Mouse (Mus musculus) heart, embryonic 16.5 days (tissue): ENCODE results near the gene Nfic. TPM values are rescaled to one million over a fixed set of nuclear protein-coding genes. Genes with fewer than 3 reads are reported as not detected.

Source experiments
- ATAC-seq: fragments of 200-750 bp; cut with Nextera tagmentation; replicated peaks from 2 replicates; pipeline ENCODE4 v1.8.0; 2017; ENCODE audit warnings: moderate number of reproducible peaks; ENCODE audit not compliant: insufficient read depth, low FRiP score; ENCODE audit errors: extremely low read depth
- H3K27ac ChIP-seq: fragments of 300-500 bp; sonication (generic); 2 replicates; pipeline ENCODE4 v1.5.1; 2014; ENCODE audit warnings: mild to moderate bottlenecking, low read length, control low read depth, moderate library complexity
- H3K27me3 ChIP-seq: fragments of 300-500 bp; sonication (generic); 2 replicates; pipeline ENCODE4 v1.6.1; 2014; ENCODE audit warnings: low read length, mixed read lengths; ENCODE audit not compliant: control insufficient read depth, insufficient read depth
- H3K36me3 ChIP-seq: fragments of 300-500 bp; sonication (generic); 2 replicates; pipeline ENCODE4 v1.6.1; 2014; ENCODE audit not compliant: control insufficient read depth, insufficient read depth
- H3K4me1 ChIP-seq: fragments of 300-500 bp; sonication (generic); 2 replicates; pipeline ENCODE4 v1.6.1; 2014; ENCODE audit warnings: low read length, mixed read lengths; ENCODE audit not compliant: control insufficient read depth, insufficient read depth
- H3K4me2 ChIP-seq: fragments of 300-500 bp; sonication (generic); 2 replicates; pipeline ENCODE4 v1.6.1; 2014; ENCODE audit warnings: low read depth, mild to moderate bottlenecking, control low read depth, low read length
- H3K4me3 ChIP-seq: fragments of 300-500 bp; sonication (generic); 2 replicates; pipeline ENCODE4 v1.5.1; 2014; ENCODE audit warnings: mild to moderate bottlenecking, control low read depth, low read length
- H3K9ac ChIP-seq: fragments of 300-500 bp; sonication (generic); 2 replicates; pipeline ENCODE4 v1.6.1; 2014; ENCODE audit warnings: low read length, control low read depth
- H3K9me3 ChIP-seq: fragments of 300-500 bp; sonication (generic); replicated peaks from 2 replicates; pipeline ENCODE4 v1.6.1; 2016; ENCODE audit warnings: low read length; ENCODE audit not compliant: control insufficient read depth
- WGBS: fragments of 180-500 bp; shearing (Covaris S2); extraction: QIAGEN DNeasy Blood & Tissue Kit; methylation state at CpG from one replicate; pipeline ENCODE4 v1.1.7; 2014; 5-methylcytosine and 5-hydroxymethylcytosine counted together
- polyA plus RNA-seq: library from polyadenylated mRNA; unstranded; fragments of >200 nt; fragmentation: Nextera tagmentation; extraction: Ambion mirVana; gene quantifications from 2 replicates; pipeline ENCODE4 v1.2.1, GENCODE M21; 2015

Gene Nfic
- polyA plus RNA-seq, 1 experiment from 2014 or later, result 54.7 TPM

DNA sequence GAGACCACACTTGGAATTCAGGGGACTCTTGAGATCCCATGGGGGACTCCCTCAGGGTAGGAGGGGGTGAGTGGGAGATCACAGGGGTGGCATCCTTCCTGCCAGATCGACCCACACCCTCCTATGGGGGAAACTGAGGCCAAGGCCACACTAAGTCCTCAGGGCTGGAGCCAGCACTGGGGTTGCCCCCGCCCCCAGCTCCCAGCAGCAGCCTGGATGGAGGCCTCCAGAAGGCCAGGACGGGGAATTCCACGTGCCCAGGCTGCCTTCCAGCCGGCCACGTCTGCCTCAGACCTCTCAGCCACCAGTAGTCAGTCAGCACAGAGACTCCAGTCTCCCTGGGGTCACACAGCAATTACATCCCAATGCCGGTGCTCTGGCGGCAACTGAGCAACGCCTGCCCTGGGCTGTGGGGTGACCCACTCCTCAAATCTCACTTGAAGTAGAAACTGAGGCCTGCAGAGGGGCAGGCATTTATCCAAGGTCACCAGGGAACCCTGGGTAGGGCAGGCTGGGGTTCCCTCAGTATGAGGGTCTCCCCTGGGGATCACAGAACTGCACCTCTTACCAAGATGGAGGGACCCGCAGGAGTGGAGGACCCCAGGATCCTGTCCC lies 30.1 kb downstream of the Nfic start:
- Histone ChIP-seq H3K4me2 (peak overlapping the region; percentile 97), H3K9ac (peak overlapping the region; percentile 85), H3K4me1 (peaks cover 38% of the 10 kb centered on the region), H3K27ac (peak overlapping the region; percentile 79), H3K4me3 (peak overlapping the region; percentile 80), H3K27me3 (no peaks in the 10 kb centered on the region), H3K36me3 (peaks cover 3% of the 10 kb centered on the region; the same call in 1 of the 2 replicates), H3K9me3 (no peaks in the 10 kb centered on the region)
- WGBS, result 40% methylated on average over 10 of the region's 10 CpGs
- ATAC-seq, result no peak

DNA sequence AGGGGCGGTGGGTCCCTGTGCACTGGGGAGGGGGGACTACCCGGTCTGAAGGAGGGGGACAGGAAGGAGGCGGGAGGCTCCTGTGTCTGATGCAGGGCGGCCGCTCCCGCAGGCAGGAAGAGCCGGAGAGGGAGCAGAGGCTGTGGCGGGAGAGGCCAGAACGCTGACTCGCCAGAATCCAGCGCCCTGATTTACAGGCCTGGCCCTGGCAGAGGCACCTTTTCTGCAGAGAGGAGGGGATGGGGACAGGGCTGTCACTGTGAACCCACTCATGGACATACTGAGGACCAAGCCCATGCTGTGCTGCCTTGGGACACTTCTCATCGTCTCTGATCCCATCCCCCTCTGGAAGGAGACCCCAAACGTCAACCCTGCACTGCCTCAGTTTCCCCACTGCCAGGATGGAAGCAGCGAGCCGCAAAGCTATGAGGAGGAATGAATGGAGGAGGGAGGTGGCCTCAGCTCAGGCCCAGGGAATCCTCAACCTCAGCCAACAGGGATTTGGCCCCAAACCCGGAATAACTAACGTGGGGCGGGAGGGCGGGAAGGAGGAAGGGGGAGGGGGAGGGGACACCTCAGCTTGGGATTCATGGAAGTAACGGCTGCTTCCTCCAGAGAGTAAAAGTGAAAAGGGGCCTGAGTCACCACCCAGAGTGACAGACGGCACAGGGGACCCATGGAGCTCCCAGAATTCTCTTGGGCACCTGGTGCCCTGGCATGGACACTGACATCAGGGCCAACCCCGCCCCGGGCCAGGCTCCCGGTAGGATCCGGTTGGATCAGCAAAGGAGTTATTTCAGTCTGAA lies 31.0 kb downstream of the Nfic start:
- H3K9ac ChIP-seq, result peak overlapping the region; percentile 85
- no peaks in the 10 kb centered on the region for H3K27me3 ChIP-seq
- peak overlapping the region; percentile 97 for H3K4me2 ChIP-seq
- no peaks in the 10 kb centered on the region for H3K9me3 ChIP-seq
- H3K27ac ChIP-seq, result peak overlapping the region; percentile 79
- H3K36me3 ChIP-seq, result peaks cover 7% of the 10 kb centered on the region
- ATAC-seq, result 0 out of 2 replicates have a peak, but pooled peaks have one; percentile 21
- H3K4me1 ChIP-seq, result peaks cover 35% of the 10 kb centered on the region
- peak overlapping the region; percentile 80 for H3K4me3 ChIP-seq
- 10% methylated on average over 24 of the region's 25 CpGs for WGBS

DNA sequence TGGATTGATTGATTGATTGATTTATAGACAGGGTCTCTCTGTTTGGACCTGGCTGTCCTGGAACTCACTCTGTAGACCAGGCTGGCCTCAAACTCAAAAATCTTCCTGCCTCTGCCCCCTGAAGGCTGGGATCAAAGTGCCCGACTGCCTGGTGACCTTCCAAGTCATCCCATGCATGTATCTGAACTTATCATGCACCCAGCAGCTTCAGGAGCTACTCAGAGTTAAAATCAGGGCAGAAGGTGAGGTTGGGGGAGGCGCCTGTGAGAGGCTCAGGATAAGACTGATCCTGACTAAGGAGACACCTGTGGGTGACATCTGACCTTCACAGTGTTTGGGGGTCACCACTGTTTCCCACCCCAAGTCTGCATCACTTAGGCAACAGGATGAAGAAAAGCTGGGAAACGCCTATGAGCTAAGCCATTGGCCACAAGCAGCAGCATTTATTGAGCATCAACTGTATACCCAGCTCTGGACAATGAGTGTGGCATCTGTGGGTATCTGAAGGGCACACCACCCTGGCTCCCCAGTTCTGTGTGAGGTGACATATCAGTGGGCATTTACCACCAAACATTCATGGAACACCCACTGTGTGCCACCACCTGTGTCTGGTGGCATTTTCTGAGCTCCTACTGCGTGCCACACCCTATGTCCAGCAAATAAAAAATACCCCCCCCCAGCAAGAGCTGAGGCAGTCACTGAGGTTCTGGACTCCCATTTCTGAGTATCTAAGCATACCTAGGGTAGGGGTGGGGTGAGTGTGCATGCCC lies 31.8 kb downstream of the Nfic start:
- Histone ChIP-seq H3K27me3 (no peaks in the 10 kb centered on the region), H3K4me3 (peak overlapping the region; percentile 80), H3K36me3 (peaks cover 7% of the 10 kb centered on the region), H3K4me1 (peaks cover 36% of the 10 kb centered on the region), H3K4me2 (peak overlapping the region; percentile 97), H3K9me3 (no peaks in the 10 kb centered on the region), H3K27ac (no peak overlapping the region), H3K9ac (peak overlapping the region; percentile 39)
- ATAC-seq, result no peak
- 65% methylated on average over 4 of the region's 4 CpGs for WGBS

DNA sequence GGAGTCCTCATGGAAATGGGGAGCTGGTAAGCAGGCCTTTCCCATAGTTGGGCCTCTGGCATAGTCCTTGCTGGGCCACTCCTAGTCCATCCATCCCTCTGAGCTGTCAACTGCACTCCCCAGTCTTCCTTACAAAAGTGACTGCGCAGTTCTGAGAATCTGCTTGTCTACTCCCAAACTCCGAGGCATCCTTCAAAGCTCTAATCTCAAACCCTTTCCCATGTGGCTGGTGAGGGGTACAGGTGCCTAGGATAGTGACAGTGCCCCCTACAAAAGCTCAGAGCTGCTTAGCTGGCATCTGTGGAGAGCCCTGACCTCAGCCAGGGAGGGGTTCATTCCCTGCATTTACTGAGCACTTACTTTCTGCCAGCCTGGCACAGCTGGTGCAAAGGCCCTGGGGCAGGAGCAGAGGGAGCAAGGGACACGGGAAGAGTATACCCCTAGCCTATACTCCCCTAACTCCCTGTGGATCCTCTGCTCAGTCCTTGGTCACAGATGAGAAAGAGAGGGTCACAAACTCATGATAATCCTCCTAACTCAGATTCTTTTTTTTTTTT lies 32.7 kb downstream of the Nfic start:
- no peak for ATAC-seq
- Histone ChIP-seq H3K4me2 (no peak overlapping the region), H3K27me3 (no peaks in the 10 kb centered on the region), H3K4me3 (no peak overlapping the region), H3K9ac (no peak overlapping the region), H3K4me1 (peaks cover 45% of the 10 kb centered on the region), H3K9me3 (no peaks in the 10 kb centered on the region), H3K36me3 (peaks cover 7% of the 10 kb centered on the region), H3K27ac (no peak overlapping the region)
- WGBS, result 86% methylated on average over 3 of the region's 3 CpGs

DNA sequence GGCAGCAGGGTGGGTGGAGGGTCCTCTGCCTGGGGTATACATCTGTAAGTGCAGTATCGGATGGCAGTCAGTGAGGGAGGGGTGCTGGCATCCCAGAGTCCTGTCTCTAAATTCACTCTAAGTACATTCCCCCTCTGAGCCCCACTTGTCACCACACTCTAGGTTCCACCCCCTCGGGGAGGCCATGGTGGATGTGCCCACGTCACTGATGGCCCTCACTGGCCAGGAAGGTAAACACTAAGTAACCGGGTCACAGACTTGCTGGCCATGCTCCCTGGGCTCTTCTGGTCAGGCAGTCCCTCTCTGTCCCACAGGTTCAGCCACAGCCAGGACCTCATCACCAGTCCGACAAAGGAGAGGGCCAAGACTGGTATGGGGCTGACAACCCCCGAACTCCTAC lies 33.2 kb downstream of the Nfic start:
- no peaks in the 10 kb centered on the region for H3K27me3 ChIP-seq
- no peak overlapping the region for H3K27ac ChIP-seq
- H3K4me3 ChIP-seq, result no peak overlapping the region
- H3K9me3 ChIP-seq, result no peaks in the 10 kb centered on the region
- H3K9ac ChIP-seq, result no peak overlapping the region
- 73% methylated on average over 6 of the region's 6 CpGs for WGBS
- H3K4me2 ChIP-seq, result no peak overlapping the region
- no peak for ATAC-seq
- peaks cover 7% of the 10 kb centered on the region for H3K36me3 ChIP-seq
- peaks cover 47% of the 10 kb centered on the region for H3K4me1 ChIP-seq

DNA sequence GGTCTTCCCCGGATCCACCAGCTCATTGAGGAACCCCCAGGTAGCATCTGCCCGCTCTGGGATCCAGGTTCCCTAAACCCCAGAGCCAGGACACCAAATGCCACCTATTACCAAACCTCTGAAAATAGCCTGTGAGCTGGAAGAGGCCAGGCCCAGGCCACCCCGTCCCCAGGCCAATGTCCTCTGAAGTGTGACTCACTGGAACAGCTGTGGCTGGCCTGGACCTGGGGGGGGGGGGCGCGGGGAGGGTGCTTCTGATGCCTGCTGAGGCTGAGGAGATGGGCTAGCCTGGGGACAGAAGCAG lies 33.7 kb downstream of the Nfic start:
- Histone ChIP-seq H3K9ac (no peak overlapping the region), H3K36me3 (peaks cover 7% of the 10 kb centered on the region), H3K4me2 (no peak overlapping the region), H3K27ac (no peak overlapping the region), H3K4me1 (peaks cover 50% of the 10 kb centered on the region), H3K9me3 (no peaks in the 10 kb centered on the region), H3K4me3 (no peak overlapping the region), H3K27me3 (no peaks in the 10 kb centered on the region)
- WGBS, result 61% methylated on average over 5 of the region's 5 CpGs
- ATAC-seq, result no peak

DNA sequence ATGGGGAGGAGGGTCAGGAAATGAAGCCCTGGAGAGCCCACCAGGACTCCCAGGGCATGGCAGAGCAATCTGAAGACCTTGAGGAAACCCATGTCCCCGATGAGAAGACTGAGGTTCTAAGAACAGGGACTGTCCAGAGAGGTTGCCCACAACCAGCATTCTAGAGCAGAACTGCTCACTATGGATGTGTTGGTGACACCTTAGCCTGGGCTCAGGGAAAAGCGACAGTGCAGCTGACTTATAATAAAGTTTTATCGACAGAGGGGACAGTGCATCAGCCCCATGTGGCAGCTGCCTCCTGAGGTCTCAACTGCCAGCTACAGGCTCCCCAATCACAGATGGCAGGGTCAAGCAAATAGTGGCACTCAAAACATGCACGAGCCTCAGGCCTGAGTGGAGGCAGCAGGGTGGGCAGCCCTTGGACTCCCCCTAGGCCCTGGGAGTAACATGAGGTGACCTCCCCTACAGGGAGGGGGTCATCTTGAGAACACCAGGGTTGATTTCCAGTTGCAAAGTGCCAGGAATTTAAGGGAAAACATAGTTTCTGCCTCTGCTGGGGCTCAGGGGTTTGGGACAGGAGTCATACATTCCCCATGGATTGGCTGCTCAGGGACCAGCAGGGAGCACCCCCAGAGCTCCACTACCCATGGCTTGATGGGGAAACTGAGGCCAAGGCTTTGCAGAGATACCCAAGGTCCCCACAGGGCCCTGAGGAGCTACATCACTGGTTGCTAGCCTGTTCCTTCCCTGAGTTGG lies 34.2 kb downstream of the Nfic start:
- Histone ChIP-seq H3K4me2 (no peak overlapping the region), H3K27me3 (no peaks in the 10 kb centered on the region), H3K36me3 (peaks cover 7% of the 10 kb centered on the region), H3K9ac (no peak overlapping the region), H3K27ac (no peak overlapping the region), H3K9me3 (no peaks in the 10 kb centered on the region), H3K4me1 (peaks cover 55% of the 10 kb centered on the region), H3K4me3 (no peak overlapping the region)
- ATAC-seq, result no peak
- WGBS, result 80% methylated on average over 4 of the region's 4 CpGs

DNA sequence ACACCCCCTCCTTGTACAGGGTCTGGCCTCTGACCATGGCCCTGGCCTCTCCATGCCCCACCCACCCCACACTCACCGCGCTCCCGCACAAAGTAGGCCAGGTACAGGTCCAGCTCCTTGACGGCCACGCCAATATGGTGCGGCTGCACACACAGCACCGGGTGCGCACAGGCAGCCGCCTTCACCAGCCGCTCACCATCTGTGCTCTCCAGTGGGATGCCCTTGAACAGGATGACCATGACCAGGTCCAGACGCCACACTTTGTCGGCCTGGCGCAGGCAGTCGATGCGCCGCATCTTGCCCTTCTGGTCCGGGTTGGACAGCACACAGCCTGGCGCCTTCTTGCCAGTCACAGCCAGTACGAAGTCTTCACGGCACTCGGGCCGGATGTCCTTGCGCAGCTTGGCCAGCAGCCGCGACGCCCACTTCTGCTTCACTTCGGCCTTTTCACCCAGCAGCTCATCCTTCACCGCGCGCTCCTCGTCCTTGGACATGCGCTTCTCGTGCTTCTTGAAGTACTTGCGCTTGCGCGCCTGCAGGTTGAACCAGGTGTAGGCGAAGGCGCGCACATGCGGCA lies 35.2 kb downstream of the Nfic start:
- Histone ChIP-seq H3K27me3 (no peaks in the 10 kb centered on the region), H3K4me3 (no peak overlapping the region), H3K4me1 (peaks cover 54% of the 10 kb centered on the region), H3K9me3 (no peaks in the 10 kb centered on the region), H3K36me3 (peaks cover 7% of the 10 kb centered on the region), H3K9ac (no peak overlapping the region), H3K27ac (no peak overlapping the region), H3K4me2 (no peak overlapping the region)
- no peak for ATAC-seq
- 80% methylated on average over 40 of the region's 40 CpGs for WGBS
